Comparison of ENCODE assay signal across 16 mouse cellular contexts in the genomic region with DNA sequence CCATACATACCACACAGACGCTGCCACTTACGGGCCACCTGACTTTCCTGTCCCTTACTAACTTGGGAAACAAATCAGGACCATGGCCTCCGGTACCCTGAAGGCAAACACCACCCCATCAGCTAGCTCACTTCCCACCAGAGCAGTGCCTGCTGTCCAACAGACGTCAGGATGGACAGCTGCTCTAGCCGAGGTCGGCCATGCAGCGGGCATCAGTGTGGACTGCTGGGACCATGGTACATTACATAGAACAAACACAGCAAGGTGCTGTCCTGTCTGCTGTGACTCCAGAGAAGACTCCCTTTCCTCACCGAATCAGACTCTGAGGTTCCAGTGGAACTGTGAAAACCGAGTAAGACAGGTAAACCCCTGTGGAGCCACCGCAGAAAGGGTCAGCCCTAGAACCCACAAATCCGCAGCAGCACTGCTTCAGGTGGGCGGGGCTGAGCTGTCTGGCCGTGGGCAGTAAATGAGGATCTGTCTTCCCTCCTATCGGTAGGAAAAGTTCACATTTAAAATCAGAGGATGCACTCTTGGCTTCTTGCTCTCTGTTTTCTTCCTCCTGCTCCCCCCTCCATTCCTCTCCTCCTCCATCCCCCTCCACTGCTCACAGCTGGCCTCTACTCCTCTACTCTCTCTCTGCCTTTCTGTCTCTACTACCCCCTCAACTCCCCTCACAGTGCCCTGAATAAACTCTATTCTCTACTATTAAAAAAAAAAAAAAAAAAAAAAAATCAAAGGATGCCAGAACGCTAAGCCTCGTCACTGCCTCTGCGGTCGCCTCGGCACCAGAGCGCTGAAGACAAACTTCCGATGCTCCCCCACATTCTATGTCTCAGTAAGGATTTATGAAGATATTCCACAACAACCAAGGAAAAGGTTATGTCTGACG. TPM values are rescaled to one million over a fixed set of nuclear protein-coding genes. Genes with fewer than 3 reads are reported as not detected.
A peak's percentile ranks its signal among the peaks of the same experiment; 100 is the strongest.
DNase-seq lines count a peak whose midpoint lies in the region; ATAC-seq and TF ChIP-seq lines count a peak whose summit lies in the region.
"Had no signal": no experiment of that assay in that cellular context is flagged by ENCODE, and none has a peak within 500 bp of the region (broad histone marks: within the 10 kb centered on the region; RNA-seq: fewer than 3 reads in every experiment).

No protein-coding gene starts in this region.

- H3K4me2 ChIP-seq in liver, embryonic 12.5 days = no peak overlapping the region
- H3K4me2 ChIP-seq in forebrain, embryonic 16.5 days (ENCODE audit: low read length) = no peak overlapping the region
- H3K4me2 ChIP-seq in forebrain, embryonic 12.5 days = no peak overlapping the region
- H3K4me2 ChIP-seq: heart, embryonic 11.5 days; hindbrain, embryonic 12.5 days had no signal

- no peaks in the 10 kb centered on the region for H3K27me3 ChIP-seq in liver, embryonic 12.5 days (replicated peaks)
- H3K27me3 ChIP-seq in forebrain, embryonic 16.5 days (replicated peaks; ENCODE audit: control insufficient read depth, insufficient read depth, low read length) = no peaks in the 10 kb centered on the region
- no peaks in the 10 kb centered on the region for H3K27me3 ChIP-seq in forebrain, embryonic 12.5 days
- H3K27me3 ChIP-seq: hindbrain, embryonic 12.5 days had no signal

- 0 out of 2 replicates have a peak, but pooled peaks have one; percentile 21 for TF ChIP-seq POLR2A in bone marrow, adult 2 months (IDR thresholded peaks at IDR 0.05; ENCODE audit: borderline replicate concordance, control insufficient read depth, low read depth, low read length)

- H3K36me3 ChIP-seq in liver, embryonic 12.5 days = peaks cover 100% of the 10 kb centered on the region
- H3K36me3 ChIP-seq in forebrain, embryonic 16.5 days (ENCODE audit: control insufficient read depth, insufficient read depth) = peaks cover 37% of the 10 kb centered on the region
- H3K36me3 ChIP-seq in forebrain, embryonic 12.5 days (replicated peaks) = peaks cover 97% of the 10 kb centered on the region

- no peaks in the 10 kb centered on the region for H3K9me3 ChIP-seq in liver, embryonic 12.5 days (replicated peaks)
- no peaks in the 10 kb centered on the region for H3K9me3 ChIP-seq in forebrain, embryonic 16.5 days (ENCODE audit: control insufficient read depth, low read length)
- no peaks in the 10 kb centered on the region for H3K9me3 ChIP-seq in forebrain, embryonic 12.5 days
- H3K9me3 ChIP-seq: G1E; hindbrain, embryonic 12.5 days had no signal

- ATAC-seq in liver, embryonic 12.5 days = no peak
- ATAC-seq in monocyte, adult 5-6 weeks (replicated peaks; ENCODE audit: insufficient number of reproducible peaks, low FRiP score, low TSS enrichment, poor library complexity, severe bottlenecking) = 0 out of 2 replicates have a peak, but pooled peaks have one; percentile 27
- no peak for ATAC-seq in forebrain, embryonic 16.5 days
- ATAC-seq in forebrain, embryonic 12.5 days (ENCODE audit: low FRiP score) = no peak

- H3K4me1 ChIP-seq in liver, embryonic 12.5 days = peaks cover 16% of the 10 kb centered on the region
- peaks cover 6% of the 10 kb centered on the region for H3K4me1 ChIP-seq in bone marrow, adult 2 months (ENCODE audit: control insufficient read depth, insufficient read depth, low read length)
- H3K4me1 ChIP-seq in forebrain, embryonic 16.5 days (replicated peaks; ENCODE audit: control insufficient read depth, insufficient read depth, low read length) = no peaks in the 10 kb centered on the region
- H3K4me1 ChIP-seq in forebrain, embryonic 12.5 days = no peaks in the 10 kb centered on the region
- H3K4me1 ChIP-seq: hindbrain, embryonic 12.5 days had no signal

- H3K4me3 ChIP-seq in liver, embryonic 12.5 days = no peak overlapping the region
- peak overlapping the region; percentile 3 for H3K4me3 ChIP-seq in bone marrow, adult 2 months (replicated peaks; ENCODE audit: control insufficient read depth, low read depth, low read length)
- H3K4me3 ChIP-seq in forebrain, embryonic 16.5 days (replicated peaks; ENCODE audit: low read length) = no peak overlapping the region
- no peak overlapping the region for H3K4me3 ChIP-seq in forebrain, embryonic 12.5 days (replicated peaks)
- H3K4me3 ChIP-seq: hindbrain, embryonic 12.5 days had no signal

- TF ChIP-seq CTCF in bone marrow, adult 2 months (IDR thresholded peaks at IDR 0.05; ENCODE audit: control insufficient read depth, insufficient read depth, low read length) = no peak

- no peak for DNase-seq in liver
- DNase-seq in CD4-positive, CD25-positive, alpha-beta regulatory T cell, adult 2 months (ENCODE audit: low read depth, low spot score) = peak; percentile 50
- no peak for DNase-seq in yolk sac, embryonic 10.5 days (ENCODE audit: low spot score)
- DNase-seq: cerebellum, adult 8-10 months; embryo, embryonic 11 days; left cerebral cortex, postnatal 4 days; spleen, adult 18-20 months had no signal

- no peak overlapping the region for H3K9ac ChIP-seq in liver, embryonic 12.5 days
- no peak overlapping the region for H3K9ac ChIP-seq in forebrain, embryonic 16.5 days (replicated peaks; ENCODE audit: low read depth, low read length)
- no peak overlapping the region for H3K9ac ChIP-seq in forebrain, embryonic 12.5 days
- H3K9ac ChIP-seq: hindbrain, embryonic 12.5 days had no signal

- peak overlapping the region; percentile 64 for H3K27ac ChIP-seq in liver, embryonic 12.5 days
- H3K27ac ChIP-seq in bone marrow, adult 2 months (ENCODE audit: control insufficient read depth, insufficient read depth, low read depth, low read length, poor library complexity) = peak overlapping the region; percentile 54
- no peak overlapping the region for H3K27ac ChIP-seq in forebrain, embryonic 16.5 days (ENCODE audit: low read length)
- no peak overlapping the region for H3K27ac ChIP-seq in forebrain, embryonic 12.5 days
- H3K27ac ChIP-seq: hindbrain, embryonic 12.5 days had no signal

- WGBS in liver, embryonic 12.5 days (ENCODE audit: insufficient replicate concordance) = 69% methylated on average over 22 of the region's 22 CpGs
- 30% methylated on average over 22 of the region's 22 CpGs for WGBS in bone marrow, adult 2 months
- WGBS in forebrain, embryonic 16.5 days = 85% methylated on average over 22 of the region's 22 CpGs
- WGBS in forebrain, embryonic 12.5 days = 89% methylated on average over 22 of the region's 22 CpGs

RNA-seq across cellular contexts. Expression of a gene that starts 17.5 kb away (rescaled TPM):
- polyA plus RNA-seq in liver, embryonic 12.5 days (2016; fragmentation: Nextera tagmentation; extraction: Ambion mirVana) = 0.30 and 0.31 TPM in 2 replicates
- 0.30 TPM in 1 of 2 replicates, not detected in the other for polyA plus RNA-seq in bone marrow, adult 2 months (2011; ENCODE audit: insufficient read depth, insufficient read length, low replicate concordance, missing spikeins)
- 0.21 TPM in 1 of 3 replicates, not detected in the others for total RNA-seq in monocyte, adult 5-6 weeks (2017)
- polyA plus RNA-seq in forebrain, embryonic 16.5 days (2015; fragmentation: Nextera tagmentation; extraction: Ambion mirVana) = 0.32 and 0.39 TPM in 2 replicates
- 0.61 and 0.65 TPM in 2 replicates for polyA plus RNA-seq in forebrain, embryonic 12.5 days (2016; fragmentation: Nextera tagmentation; extraction: Ambion mirVana)

RNA-seq across cellular contexts. Expression of a gene that starts 18.7 kb away (rescaled TPM):
- 66.4 and 66.8 TPM in 2 replicates for polyA plus RNA-seq in liver, embryonic 12.5 days (2016; fragmentation: Nextera tagmentation; extraction: Ambion mirVana)
- 23.8 and 44.5 TPM in 2 replicates for polyA plus RNA-seq in bone marrow, adult 2 months (2011; ENCODE audit: insufficient read depth, insufficient read length, low replicate concordance, missing spikeins)
- total RNA-seq in monocyte, adult 5-6 weeks (2017) = 18.0 to 34.3 TPM (median 25.7 TPM) in 3 replicates
- 64.1 and 72.0 TPM in 2 replicates for polyA plus RNA-seq in forebrain, embryonic 16.5 days (2015; fragmentation: Nextera tagmentation; extraction: Ambion mirVana)
- 84.8 and 86.5 TPM in 2 replicates for polyA plus RNA-seq in forebrain, embryonic 12.5 days (2016; fragmentation: Nextera tagmentation; extraction: Ambion mirVana)

RNA-seq across cellular contexts. Expression of a gene that starts 25.4 kb away (rescaled TPM):
- polyA plus RNA-seq in liver, embryonic 12.5 days (2016; fragmentation: Nextera tagmentation; extraction: Ambion mirVana) = not detected in 2 replicates
- polyA plus RNA-seq in bone marrow, adult 2 months (2011; ENCODE audit: insufficient read depth, insufficient read length, low replicate concordance, missing spikeins) = not detected in 2 replicates
- total RNA-seq in monocyte, adult 5-6 weeks (2017) = not detected in 3 replicates
- 0.10 and 0.14 TPM in 2 replicates for polyA plus RNA-seq in forebrain, embryonic 16.5 days (2015; fragmentation: Nextera tagmentation; extraction: Ambion mirVana)
- 0.19 and 0.46 TPM in 2 replicates for polyA plus RNA-seq in forebrain, embryonic 12.5 days (2016; fragmentation: Nextera tagmentation; extraction: Ambion mirVana)
- total RNA-seq: layer of hippocampus, postnatal 10 days had no signal
- polyA plus RNA-seq: G1E had no signal

RNA-seq across cellular contexts. Expression of a gene that starts 51.7 kb away (rescaled TPM):
- 29.7 and 31.8 TPM in 2 replicates for polyA plus RNA-seq in liver, embryonic 12.5 days (2016; fragmentation: Nextera tagmentation; extraction: Ambion mirVana)
- polyA plus RNA-seq in bone marrow, adult 2 months (2011; ENCODE audit: insufficient read depth, insufficient read length, low replicate concordance, missing spikeins) = 39.1 and 47.2 TPM in 2 replicates
- total RNA-seq in monocyte, adult 5-6 weeks (2017) = 39.7 to 67.5 TPM (median 48.1 TPM) in 3 replicates
- 114 and 116 TPM in 2 replicates for polyA plus RNA-seq in forebrain, embryonic 16.5 days (2015; fragmentation: Nextera tagmentation; extraction: Ambion mirVana)
- 73.3 and 78.8 TPM in 2 replicates for polyA plus RNA-seq in forebrain, embryonic 12.5 days (2016; fragmentation: Nextera tagmentation; extraction: Ambion mirVana)

RNA-seq across cellular contexts. Expression of a gene that starts 56.5 kb away (rescaled TPM):
- polyA plus RNA-seq in liver, embryonic 12.5 days (2016; fragmentation: Nextera tagmentation; extraction: Ambion mirVana) = 15.3 and 19.7 TPM in 2 replicates
- 9.8 and 20.0 TPM in 2 replicates for polyA plus RNA-seq in bone marrow, adult 2 months (2011; ENCODE audit: insufficient read depth, insufficient read length, low replicate concordance, missing spikeins)
- total RNA-seq in monocyte, adult 5-6 weeks (2017) = 26.1 to 35.6 TPM (median 28.5 TPM) in 3 replicates
- 62.8 and 63.3 TPM in 2 replicates for polyA plus RNA-seq in forebrain, embryonic 16.5 days (2015; fragmentation: Nextera tagmentation; extraction: Ambion mirVana)
- polyA plus RNA-seq in forebrain, embryonic 12.5 days (2016; fragmentation: Nextera tagmentation; extraction: Ambion mirVana) = 36.0 and 36.8 TPM in 2 replicates

Comparison
In these comparisons a context has a peak if more than half of its experiments do, and no peak if none do; other contexts are left out.
1. H3K27ac ChIP-seq: peak in liver, embryonic 12.5 days (single experiment) and bone marrow, adult 2 months (single experiment); none in forebrain, embryonic 16.5 days (single experiment) and forebrain, embryonic 12.5 days (single experiment).